8 mouse cellular contexts compared by ENCODE assay signal in the genomic region with DNA sequence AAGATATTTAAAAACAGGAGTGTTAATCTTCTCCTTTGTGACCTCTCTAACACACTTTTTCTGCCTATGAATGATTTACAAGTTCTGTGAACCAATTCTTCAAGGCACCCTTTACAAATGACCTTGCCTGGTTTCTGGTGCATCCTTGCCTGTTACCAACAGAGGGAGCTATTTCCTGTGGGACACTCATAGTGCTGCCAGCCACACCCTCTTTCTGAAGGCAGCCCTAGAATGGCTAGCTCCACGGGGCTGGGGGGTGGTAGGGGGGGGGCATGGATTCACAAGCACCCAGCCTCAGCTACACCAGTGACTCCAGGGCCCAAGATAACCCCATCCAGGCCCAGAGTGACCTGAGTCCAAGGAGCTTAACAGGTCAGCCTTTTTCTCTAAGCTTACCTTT.
DNase-seq lines count a peak whose midpoint lies in the region; ATAC-seq and TF ChIP-seq lines count a peak whose summit lies in the region.

No protein-coding gene starts in this region.

- intact Hi-C loops in gastrocnemius, adult 2 months (cut with DNase I) = no loop called here

- WGBS in thymus, adult 2 months = 0% methylated on average over 1 of the region's 1 CpGs

- no peaks in the 10 kb centered on the region for H3K36me3 ChIP-seq in thymus, adult 2 months (ENCODE audit: control insufficient read depth, insufficient read depth, low read length)

- no peaks in the 10 kb centered on the region for H3K4me1 ChIP-seq in thymus, adult 2 months (replicated peaks; ENCODE audit: control insufficient read depth, insufficient read depth, low read length)

- no peak overlapping the region for H3K4me3 ChIP-seq in gastrocnemius, adult 2 months
- H3K4me3 ChIP-seq in thymus, adult 2 months (ENCODE audit: control insufficient read depth, insufficient read depth, low read length) = no peak overlapping the region

- TF ChIP-seq CTCF in gastrocnemius, adult 2 months (IDR thresholded peaks at IDR 0.05) = peak; percentile 66
- TF ChIP-seq CTCF in thymus, adult 2 months (IDR thresholded peaks at IDR 0.05; ENCODE audit: borderline replicate concordance, control insufficient read depth, extremely low read depth, insufficient read depth, low read length, poor library complexity) = no peak

- H3K27me3 ChIP-seq in thymus, adult 2 months (ENCODE audit: control insufficient read depth, insufficient read depth, low read length) = no peaks in the 10 kb centered on the region

- no peak overlapping the region for H3K27ac ChIP-seq in gastrocnemius, adult 2 months
- H3K27ac ChIP-seq in thymus, adult 2 months (ENCODE audit: control insufficient read depth, insufficient read depth, low read length) = no peak overlapping the region

- DNase-seq in gastrocnemius, adult 2 months = no peak
- DNase-seq in gastrocnemius, postnatal 25 days = no peak
- peak; percentile 31 for DNase-seq in thymus, adult 2 months
- no peak for DNase-seq in thymus, adult 18-20 months
- DNase-seq in ovary, postnatal 10 days (ENCODE audit: low spot score) = no peak
- no peak for DNase-seq in gastrocnemius, postnatal 10 days

- TF ChIP-seq POLR2A in thymus, adult 2 months (IDR thresholded peaks at IDR 0.05; ENCODE audit: control insufficient read depth, extremely low read depth, insufficient read depth, low read length, poor library complexity) = no peak

- ATAC-seq in hematopoietic stem cell, adult 5-6 weeks (replicated peaks in 1 of 2; ENCODE audit: insufficient read depth in 1 of 2, low FRiP score in 2 of 2, low TSS enrichment in 1 of 2, low read depth in 1 of 2, poor library complexity in 2 of 2, severe bottlenecking in 2 of 2) = peak; percentile 53 to 80; a peak in 1 of 4 replicates
- peak; percentile 88 for ATAC-seq in megakaryocyte-erythroid progenitor cell, adult 5-6 weeks (replicated peaks; ENCODE audit: low FRiP score, low TSS enrichment, poor library complexity, severe bottlenecking)
